Mouse (Mus musculus) kidney, embryonic 16.5 days (tissue): ENCODE data around the gene Gm29776. TPM values are rescaled to one million over a fixed set of nuclear protein-coding genes. Genes with fewer than 3 reads are reported as not detected.

ENCODE experiments used
- ATAC-seq: fragments of 200-750 bp; cut with Nextera tagmentation; 2 replicates; pipeline ENCODE4 v1.8.0; 2017; ENCODE audit warnings: moderate TSS enrichment; ENCODE audit not compliant: low FRiP score, low TSS enrichment
- H3K27ac ChIP-seq: fragments of 300-500 bp; sonication (generic); 2 replicates; pipeline ENCODE4 v1.5.1; 2014; ENCODE audit warnings: low read length
- H3K27me3 ChIP-seq: fragments of 300-500 bp; sonication (generic); 2 replicates; pipeline ENCODE4 v1.6.1; 2014; ENCODE audit warnings: low read length, control low read depth, mixed read lengths; ENCODE audit not compliant: insufficient read depth
- H3K36me3 ChIP-seq: fragments of 300-500 bp; sonication (generic); 2 replicates; pipeline ENCODE4 v1.6.1; 2014; ENCODE audit warnings: low read length, control low read depth, mixed read lengths; ENCODE audit not compliant: insufficient read depth
- H3K4me1 ChIP-seq: fragments of 300-500 bp; sonication (generic); 2 replicates; pipeline ENCODE4 v1.6.1; 2014; ENCODE audit warnings: low read length, control low read depth, mixed read lengths; ENCODE audit not compliant: insufficient read depth
- H3K4me2 ChIP-seq: fragments of 300-500 bp; sonication (generic); replicated peaks from 2 replicates; pipeline ENCODE4 v1.6.1; 2014; ENCODE audit warnings: low read depth, low read length
- H3K4me3 ChIP-seq: fragments of 300-500 bp; sonication (generic); 2 replicates; pipeline ENCODE4 v1.5.1; 2014; ENCODE audit warnings: mild to moderate bottlenecking, low read length
- H3K9ac ChIP-seq: fragments of 300-500 bp; sonication (generic); replicated peaks from 2 replicates; pipeline ENCODE4 v1.6.1; 2014; ENCODE audit warnings: low read length
- H3K9me3 ChIP-seq: fragments of 300-500 bp; sonication (generic); 2 replicates; pipeline ENCODE4 v1.6.1; 2016; ENCODE audit warnings: low read length, control low read depth
- WGBS: fragments of 180-500 bp; shearing (Covaris S2); extraction: QIAGEN DNeasy Blood & Tissue Kit; methylation state at CpG from one replicate; pipeline ENCODE4 v1.1.7; 2014; 5-methylcytosine and 5-hydroxymethylcytosine counted together
- polyA plus RNA-seq: library from polyadenylated mRNA; unstranded; fragments of >200 nt; fragmentation: Nextera tagmentation; extraction: Ambion mirVana; gene quantifications from 2 replicates; pipeline ENCODE4 v1.2.1, GENCODE M21; 2015

Gene Gm29776
- polyA plus RNA-seq, 1 experiment from 2014 or later = 0.06 TPM

DNA sequence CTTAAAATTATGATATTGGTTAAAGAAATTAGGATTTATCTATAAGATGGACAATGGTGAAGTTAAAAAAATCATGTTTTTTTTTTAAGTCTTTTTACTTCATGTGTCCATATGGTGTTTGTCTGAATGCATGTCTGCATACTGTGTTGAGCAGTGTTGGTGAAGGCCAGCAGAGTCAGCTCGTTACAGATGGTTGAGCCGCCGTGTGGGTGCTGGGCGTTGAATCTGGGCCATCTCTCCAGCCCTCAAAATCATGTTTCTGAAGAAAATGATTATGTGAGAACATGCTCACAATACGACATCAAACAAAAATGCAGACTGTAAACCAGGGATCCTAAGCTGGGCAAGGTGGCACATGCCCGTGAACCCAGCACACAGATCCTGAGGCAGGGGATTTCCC lies 31.7 kb upstream of the Gm29776 start:
- no peak overlapping the region for H3K9ac ChIP-seq
- no peaks in the 10 kb centered on the region for H3K27me3 ChIP-seq
- 86% methylated on average over 6 of the region's 6 CpGs for WGBS
- H3K27ac ChIP-seq = no peak overlapping the region
- H3K4me2 ChIP-seq = no peak overlapping the region
- no peaks in the 10 kb centered on the region for H3K9me3 ChIP-seq
- no peaks in the 10 kb centered on the region for H3K36me3 ChIP-seq
- no peak for ATAC-seq
- no peak overlapping the region for H3K4me3 ChIP-seq
- no peaks in the 10 kb centered on the region for H3K4me1 ChIP-seq

DNA sequence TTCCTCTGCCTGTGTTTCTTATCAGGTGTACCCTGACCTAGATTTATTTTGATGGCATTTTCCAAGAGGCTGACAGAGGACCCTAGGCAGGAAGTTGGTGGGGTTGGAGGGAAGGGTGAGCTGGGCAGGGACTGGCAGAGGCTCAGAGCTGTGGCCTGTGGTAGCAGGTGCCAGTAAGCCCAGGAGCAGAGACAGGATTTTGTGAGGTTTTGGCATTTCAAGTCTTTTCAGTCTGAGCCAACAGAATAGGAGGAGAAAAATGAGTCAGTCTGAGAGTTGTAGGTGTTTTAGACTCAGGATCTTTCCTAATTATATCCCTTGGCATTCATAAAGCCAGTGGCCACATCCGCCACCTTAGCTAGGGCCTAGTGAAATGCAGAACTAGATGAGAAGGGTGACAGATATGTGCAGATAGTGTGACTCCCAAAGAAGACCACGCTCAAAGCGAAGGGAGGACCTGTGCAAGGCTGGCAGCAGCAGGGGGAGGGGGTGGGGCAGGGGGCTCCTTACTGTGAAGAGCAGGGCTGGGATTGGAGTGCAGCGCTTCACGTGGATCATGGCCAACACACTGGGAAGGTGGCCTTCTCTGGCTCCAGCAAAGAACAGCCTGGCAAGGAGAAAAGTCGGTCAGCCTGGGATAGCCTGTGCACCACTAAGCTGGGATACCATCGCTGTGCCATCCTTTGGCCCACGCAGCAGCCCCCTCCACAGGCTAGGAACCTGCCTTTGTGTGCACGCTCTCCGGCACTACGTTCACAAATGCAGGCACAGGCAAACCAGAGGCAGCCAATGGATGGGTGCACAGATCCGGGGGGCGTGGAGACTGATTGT lies 30.4 kb upstream of the Gm29776 start:
- Histone ChIP-seq H3K4me1 (no peaks in the 10 kb centered on the region), H3K4me3 (no peak overlapping the region), H3K9me3 (no peaks in the 10 kb centered on the region), H3K27ac (no peak overlapping the region), H3K27me3 (no peaks in the 10 kb centered on the region), H3K36me3 (no peaks in the 10 kb centered on the region), H3K4me2 (no peak overlapping the region), H3K9ac (no peak overlapping the region)
- ATAC-seq = no peak
- 84% methylated on average over 13 of the region's 13 CpGs for WGBS

DNA sequence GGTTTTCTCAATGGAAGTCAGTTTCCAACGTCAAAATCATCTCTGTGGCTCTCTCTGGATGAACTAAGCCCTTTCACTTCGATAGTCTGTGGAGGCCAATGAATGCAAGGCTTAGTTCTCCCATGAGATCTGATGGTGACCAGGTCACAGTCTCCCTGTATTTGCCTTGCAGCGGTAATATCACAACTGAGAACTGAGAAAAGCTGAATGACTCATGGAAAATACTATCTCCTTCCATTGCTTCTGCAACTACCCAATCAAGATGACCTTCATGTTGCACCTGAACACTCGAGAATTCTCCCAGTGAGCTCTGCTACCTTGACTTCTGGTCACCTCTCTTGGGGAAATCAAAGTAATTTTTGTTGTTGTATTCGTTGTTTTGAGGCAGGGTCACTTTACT lies 28.9 kb upstream of the Gm29776 start:
- Histone ChIP-seq H3K4me3 (no peak overlapping the region), H3K4me1 (no peaks in the 10 kb centered on the region), H3K27me3 (no peaks in the 10 kb centered on the region), H3K9me3 (no peaks in the 10 kb centered on the region), H3K4me2 (no peak overlapping the region), H3K27ac (no peak overlapping the region), H3K9ac (no peak overlapping the region), H3K36me3 (no peaks in the 10 kb centered on the region)
- no peak for ATAC-seq
- WGBS = 78% methylated on average over 5 of the region's 5 CpGs

DNA sequence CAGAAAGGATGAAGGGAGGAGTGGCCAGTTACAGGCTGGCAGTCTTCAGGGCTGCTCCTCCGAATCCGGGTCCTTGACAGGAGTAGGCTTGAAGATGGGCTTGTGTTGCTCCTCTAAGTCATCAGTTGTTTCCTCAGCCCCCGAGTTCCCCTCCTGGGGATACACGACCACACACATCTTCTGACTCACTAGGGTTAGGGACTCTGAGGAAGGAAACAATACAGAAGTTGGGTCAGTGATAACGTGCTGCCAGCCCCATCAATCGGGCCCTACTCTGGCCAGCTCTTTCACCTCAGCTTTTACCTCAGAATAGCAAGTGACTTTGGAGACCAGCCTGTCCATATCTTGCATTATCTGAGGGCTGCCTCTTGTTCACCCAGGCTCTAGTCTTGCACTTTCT lies 25.4 kb upstream of the Gm29776 start:
- no peak overlapping the region for H3K9ac ChIP-seq
- no peaks in the 10 kb centered on the region for H3K4me1 ChIP-seq
- no peak overlapping the region for H3K4me2 ChIP-seq
- H3K27me3 ChIP-seq = no peaks in the 10 kb centered on the region
- no peaks in the 10 kb centered on the region for H3K9me3 ChIP-seq
- 78% methylated on average over 6 of the region's 6 CpGs for WGBS
- no peak overlapping the region for H3K27ac ChIP-seq
- no peak for ATAC-seq
- H3K36me3 ChIP-seq = no peaks in the 10 kb centered on the region
- no peak overlapping the region for H3K4me3 ChIP-seq

DNA sequence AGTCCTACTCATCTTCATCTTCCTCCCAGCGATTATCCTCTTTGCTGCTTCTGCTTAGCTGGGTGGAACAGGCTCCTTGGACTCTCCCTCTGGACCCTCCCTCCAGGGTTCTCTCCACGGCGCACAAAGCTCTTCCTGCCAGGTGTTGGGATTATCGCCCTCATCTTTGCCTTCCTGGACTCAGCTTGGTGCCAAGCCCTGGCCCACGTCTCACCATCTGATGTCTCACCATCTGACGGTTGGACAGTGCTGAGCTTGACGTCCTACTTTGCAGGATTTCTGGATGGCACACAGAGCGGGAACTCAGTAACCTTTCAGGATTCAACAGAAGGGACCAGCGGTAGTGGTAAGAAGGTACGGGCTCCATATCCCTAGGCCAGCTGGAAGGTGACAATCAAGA lies 23.1 kb upstream of the Gm29776 start:
- Histone ChIP-seq H3K27me3 (no peaks in the 10 kb centered on the region), H3K27ac (no peak overlapping the region), H3K4me3 (no peak overlapping the region), H3K9ac (no peak overlapping the region), H3K4me2 (no peak overlapping the region), H3K4me1 (no peaks in the 10 kb centered on the region), H3K9me3 (no peaks in the 10 kb centered on the region), H3K36me3 (no peaks in the 10 kb centered on the region)
- ATAC-seq = no peak
- WGBS = 78% methylated on average over 10 of the region's 10 CpGs

DNA sequence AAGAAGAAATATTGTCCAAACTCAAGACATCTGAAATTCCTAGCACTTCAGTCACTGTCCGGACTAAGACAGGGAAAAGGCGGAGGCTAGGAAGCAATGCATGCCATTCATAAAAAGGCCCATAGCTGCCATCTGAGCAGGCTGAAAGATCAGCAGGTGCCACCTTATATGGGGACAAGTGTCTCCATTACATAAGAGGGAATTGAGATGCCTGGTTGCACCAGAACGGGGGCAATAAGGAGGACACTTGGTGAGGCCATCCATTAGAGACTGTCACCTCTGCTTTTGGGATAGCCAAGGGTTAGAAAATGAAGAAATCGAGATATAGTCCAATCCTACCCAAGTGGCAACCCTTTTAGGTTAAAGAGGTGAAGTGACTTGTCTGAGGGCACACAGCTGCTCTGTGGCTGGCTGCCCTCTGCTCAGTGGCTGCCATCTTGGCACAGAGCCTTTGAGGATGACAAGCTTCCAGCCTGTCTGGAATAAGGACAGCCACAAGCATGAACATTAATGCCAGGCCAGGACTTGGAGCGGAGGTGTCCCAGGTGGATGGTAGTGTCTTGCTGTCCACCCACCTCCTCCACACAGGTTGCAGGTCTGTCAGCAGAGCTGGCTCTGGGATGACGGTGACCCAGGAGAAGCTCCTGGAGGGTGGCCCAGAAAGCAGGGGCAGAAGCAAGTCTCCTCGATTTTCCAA lies 22.2 kb upstream of the Gm29776 start:
- Histone ChIP-seq H3K27ac (no peak overlapping the region), H3K27me3 (no peaks in the 10 kb centered on the region), H3K36me3 (no peaks in the 10 kb centered on the region), H3K9ac (no peak overlapping the region), H3K9me3 (no peaks in the 10 kb centered on the region), H3K4me3 (no peak overlapping the region), H3K4me1 (no peaks in the 10 kb centered on the region), H3K4me2 (no peak overlapping the region)
- ATAC-seq = no peak
- WGBS = 83% methylated on average over 7 of the region's 7 CpGs

DNA sequence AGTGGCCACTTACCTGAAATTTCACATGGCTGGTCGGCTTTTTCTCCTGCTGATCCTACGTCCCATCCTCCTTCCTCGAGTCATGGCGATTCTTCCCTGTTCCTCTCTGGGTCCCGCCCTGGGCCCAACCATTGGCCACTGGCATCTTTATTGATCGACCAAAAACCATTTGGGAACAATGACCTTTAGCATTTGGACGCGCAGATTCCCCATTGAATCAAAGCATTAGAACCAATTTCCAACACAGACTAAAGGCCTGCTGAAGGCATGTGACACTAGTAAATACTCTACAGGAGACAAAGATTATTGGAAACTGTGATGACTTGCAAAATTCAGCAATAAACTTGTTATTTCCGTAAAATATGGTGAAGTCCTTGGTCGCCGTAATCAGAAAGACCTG lies 21.4 kb upstream of the Gm29776 start:
- WGBS = 88% methylated on average over 11 of the region's 11 CpGs
- Histone ChIP-seq H3K4me3 (no peak overlapping the region), H3K4me2 (no peak overlapping the region), H3K36me3 (no peaks in the 10 kb centered on the region), H3K4me1 (no peaks in the 10 kb centered on the region), H3K9me3 (no peaks in the 10 kb centered on the region), H3K27me3 (no peaks in the 10 kb centered on the region), H3K9ac (no peak overlapping the region), H3K27ac (no peak overlapping the region)
- ATAC-seq = no peak

DNA sequence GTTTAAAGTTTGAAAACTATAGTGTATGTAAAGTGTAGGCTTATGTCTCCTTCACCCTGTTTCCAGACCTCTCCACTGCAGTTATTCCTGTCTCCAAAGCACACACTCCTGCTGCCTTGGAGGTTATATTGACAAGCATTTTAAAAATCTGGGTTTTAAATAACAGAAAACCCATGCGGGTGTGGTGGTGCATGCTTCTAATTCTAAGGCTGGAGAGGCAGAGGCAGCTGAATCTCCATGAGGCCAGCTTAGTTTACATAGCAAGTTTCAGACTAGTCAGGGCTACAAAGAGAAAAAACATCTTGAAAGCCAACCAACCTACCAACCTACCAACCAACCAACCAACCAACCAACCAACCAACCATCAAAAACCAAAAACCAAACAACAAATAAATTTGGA lies 16.8 kb upstream of the Gm29776 start:
- H3K4me1 ChIP-seq = peaks cover 5% of the 10 kb centered on the region; the same call in 1 of the 2 replicates
- H3K9me3 ChIP-seq = no peaks in the 10 kb centered on the region
- no peak overlapping the region for H3K4me3 ChIP-seq
- H3K36me3 ChIP-seq = no peaks in the 10 kb centered on the region
- H3K27me3 ChIP-seq = no peaks in the 10 kb centered on the region
- H3K9ac ChIP-seq = no peak overlapping the region
- WGBS = 71% methylated on average over 1 of the region's 1 CpGs
- H3K4me2 ChIP-seq = no peak overlapping the region
- ATAC-seq = no peak
- no peak overlapping the region for H3K27ac ChIP-seq

DNA sequence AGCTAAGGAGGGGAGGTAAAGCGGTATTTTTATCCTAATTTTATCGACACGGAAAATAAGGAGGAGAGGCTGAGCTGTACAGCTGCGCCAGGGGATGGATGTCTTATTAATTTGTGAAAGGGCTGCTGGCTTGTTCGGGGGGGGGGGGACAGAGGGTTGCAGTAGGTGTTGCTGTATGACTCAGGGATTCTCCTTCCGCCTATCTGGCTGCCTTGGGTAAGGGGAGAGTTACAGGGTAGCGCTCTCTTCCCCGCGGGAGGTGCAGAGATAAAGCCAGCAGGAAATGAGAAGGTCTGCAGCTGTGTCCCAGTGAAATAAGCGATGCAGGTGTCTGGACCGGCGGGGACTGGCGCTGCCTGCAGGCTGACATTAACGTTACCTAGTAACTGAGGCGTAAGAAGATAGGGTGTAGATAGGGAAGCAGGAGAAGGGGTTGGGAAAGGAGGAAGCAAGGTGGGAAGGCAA lies 16.0 kb upstream of the Gm29776 start:
- H3K36me3 ChIP-seq = no peaks in the 10 kb centered on the region
- 0 out of 2 replicates have a peak overlapping the region, but pooled peaks have one; percentile 2 for H3K9ac ChIP-seq
- peaks cover 5% of the 10 kb centered on the region; the same call in 1 of the 2 replicates for H3K4me1 ChIP-seq
- no peaks in the 10 kb centered on the region for H3K27me3 ChIP-seq
- peak overlapping the region; percentile 36 for H3K4me3 ChIP-seq
- H3K4me2 ChIP-seq = peak overlapping the region; percentile 59
- no peak overlapping the region for H3K27ac ChIP-seq
- no peaks in the 10 kb centered on the region for H3K9me3 ChIP-seq
- ATAC-seq = peak; percentile 53
- 2% methylated on average over 15 of the region's 15 CpGs for WGBS

DNA sequence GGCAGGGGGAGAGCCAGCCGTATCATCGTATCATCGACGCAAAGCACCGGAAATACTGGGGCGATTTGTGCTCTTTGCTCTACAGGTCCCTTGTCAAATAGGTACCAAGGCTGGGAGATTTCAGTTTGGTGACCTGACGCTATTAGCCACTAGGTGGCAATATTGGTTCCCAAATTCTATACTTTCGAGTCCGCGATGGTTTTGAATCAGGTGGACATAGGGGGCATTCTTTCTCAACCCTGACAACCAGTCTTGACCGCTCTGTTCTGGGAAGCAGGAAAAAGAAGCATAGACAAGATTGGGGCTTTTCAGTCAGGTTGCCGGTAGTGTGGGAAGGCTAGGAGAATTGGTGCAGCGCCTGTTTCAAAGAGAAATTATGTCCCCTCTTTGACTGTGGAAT lies 15.5 kb upstream of the Gm29776 start:
- Histone ChIP-seq H3K27ac (no peak overlapping the region), H3K9ac (no peak overlapping the region)

More for the DNA sequence above, 15.5 kb upstream of the Gm29776 start:
- Histone ChIP-seq H3K4me1 (peaks cover 5% of the 10 kb centered on the region; the same call in 1 of the 2 replicates), H3K27me3 (no peaks in the 10 kb centered on the region), H3K9me3 (no peaks in the 10 kb centered on the region), H3K4me3 (peak overlapping the region; percentile 36), H3K36me3 (no peaks in the 10 kb centered on the region), H3K4me2 (peak overlapping the region; percentile 59)
- ATAC-seq = peak; percentile 72; the same call in 1 of the 2 replicates
- WGBS = 0% methylated on average over 13 of the region's 13 CpGs
